9 mouse cellular contexts compared by ENCODE assay signal in the genomic region with DNA sequence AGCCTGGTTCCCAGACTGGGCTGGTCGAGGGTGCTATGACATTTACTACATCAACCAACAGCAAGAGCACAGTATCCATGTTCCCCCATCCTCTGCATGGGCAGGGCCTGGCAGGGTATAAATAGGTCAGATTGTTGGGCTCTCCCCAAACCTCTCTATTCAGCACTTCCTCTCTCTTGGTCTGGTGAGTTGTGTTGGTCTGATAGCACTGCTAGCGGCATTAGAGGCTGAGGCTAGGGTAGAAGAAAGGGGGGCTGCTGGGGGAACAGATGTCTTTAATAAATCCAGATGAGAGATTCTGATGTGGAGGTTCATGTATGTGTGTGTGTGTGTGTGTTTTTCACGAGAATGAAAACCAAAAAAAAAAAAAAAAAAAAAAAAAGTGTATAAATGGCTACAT. TPM values are rescaled to one million over a fixed set of nuclear protein-coding genes. Genes with fewer than 3 reads are reported as not detected.
A peak's percentile ranks its signal among the peaks of the same experiment; 100 is the strongest.
DNase-seq lines count a peak whose midpoint lies in the region; ATAC-seq lines count a peak whose summit lies in the region.
"Had no signal": no experiment of that assay in that cellular context is flagged by ENCODE, and none has a peak within 500 bp of the region (broad histone marks: within the 10 kb centered on the region; RNA-seq: fewer than 3 reads in every experiment).

A gene (plus strand): TSS at position 149 of the 400 bp plus-strand sequence.

- H3K27ac ChIP-seq in kidney, embryonic 14.5 days (ENCODE audit: low read depth, low read length), result peak within 1 kb of the TSS; percentile 55
- H3K27ac ChIP-seq in embryonic facial prominence, embryonic 14.5 days (replicated peaks; ENCODE audit: low read depth, low read length), result peak within 1 kb of the TSS; percentile 82
- no peak within 1 kb of the TSS for H3K27ac ChIP-seq in midbrain, embryonic 10.5 days (replicated peaks)
- H3K27ac ChIP-seq: neural tube, embryonic 13.5 days had no signal

- H3K9me3 ChIP-seq in kidney, embryonic 14.5 days (ENCODE audit: control insufficient read depth, low read length), result no peaks in the 10 kb centered on the region
- no peaks in the 10 kb centered on the region for H3K9me3 ChIP-seq in embryonic facial prominence, embryonic 14.5 days (ENCODE audit: control insufficient read depth, low read length)
- no peaks in the 10 kb centered on the region for H3K9me3 ChIP-seq in midbrain, embryonic 10.5 days (replicated peaks)
- H3K9me3 ChIP-seq: neural tube, embryonic 13.5 days had no signal

- peaks cover 18% of the 10 kb centered on the region; the same call in 1 of the 2 replicates for H3K4me1 ChIP-seq in kidney, embryonic 14.5 days (ENCODE audit: control insufficient read depth, insufficient read depth, low read length)
- peaks cover 37% of the 10 kb centered on the region for H3K4me1 ChIP-seq in embryonic facial prominence, embryonic 14.5 days (ENCODE audit: control insufficient read depth, insufficient read depth, low read length)
- no peaks in the 10 kb centered on the region for H3K4me1 ChIP-seq in midbrain, embryonic 10.5 days

- H3K4me3 ChIP-seq in kidney, embryonic 14.5 days (ENCODE audit: low read length), result no peak within 1 kb of the TSS
- no peak within 1 kb of the TSS for H3K4me3 ChIP-seq in embryonic facial prominence, embryonic 14.5 days (ENCODE audit: low read depth, low read length)
- H3K4me3 ChIP-seq in midbrain, embryonic 10.5 days, result no peak within 1 kb of the TSS
- H3K4me3 ChIP-seq: neural tube, embryonic 13.5 days had no signal

- no peaks in the 10 kb centered on the region for H3K27me3 ChIP-seq in kidney, embryonic 14.5 days (ENCODE audit: control insufficient read depth, insufficient read depth, low read length)
- H3K27me3 ChIP-seq in embryonic facial prominence, embryonic 14.5 days (replicated peaks; ENCODE audit: control insufficient read depth, insufficient read depth, low read length), result no peaks in the 10 kb centered on the region
- no peaks in the 10 kb centered on the region for H3K27me3 ChIP-seq in midbrain, embryonic 10.5 days (ENCODE audit: low read depth, poor library complexity, severe bottlenecking)
- H3K27me3 ChIP-seq: neural tube, embryonic 13.5 days had no signal

- no peak within 1 kb of the TSS for H3K9ac ChIP-seq in kidney, embryonic 14.5 days (ENCODE audit: low read depth, low read length)
- 0 out of 2 replicates have a peak within 1 kb of the TSS, but pooled peaks have one; percentile 3 for H3K9ac ChIP-seq in embryonic facial prominence, embryonic 14.5 days (ENCODE audit: low read depth, low read length)
- H3K9ac ChIP-seq: neural tube, embryonic 13.5 days had no signal

- WGBS in kidney, embryonic 14.5 days, result 61% methylated on average over 3 of the region's 3 CpGs
- WGBS in embryonic facial prominence, embryonic 14.5 days, result 37% methylated on average over 3 of the region's 3 CpGs
- WGBS in midbrain, embryonic 10.5 days, result 63% methylated on average over 3 of the region's 3 CpGs

- H3K36me3 ChIP-seq in kidney, embryonic 14.5 days (ENCODE audit: control insufficient read depth, insufficient read depth, low read length), result no peaks in the 10 kb centered on the region
- H3K36me3 ChIP-seq in embryonic facial prominence, embryonic 14.5 days (ENCODE audit: control insufficient read depth, insufficient read depth, low read length), result no peaks in the 10 kb centered on the region
- no peaks in the 10 kb centered on the region for H3K36me3 ChIP-seq in midbrain, embryonic 10.5 days
- H3K36me3 ChIP-seq: neural tube, embryonic 13.5 days had no signal

- DNase-seq in kidney, postnatal 25 days, result no peak
- peak; percentile 26 for DNase-seq in CD4-positive, CD25-positive, alpha-beta regulatory T cell, adult 2 months (ENCODE audit: low read depth, low spot score)
- DNase-seq in embryonic facial prominence, embryonic 14.5 days (ENCODE audit: low spot score), result peak; percentile 88
- DNase-seq in cerebellum, adult 11 months, result no peak
- DNase-seq in midbrain, embryonic 10.5 days (ENCODE audit: low spot score), result no peak
- no peak for DNase-seq in cerebellum, adult 8-10 months

- no peak for ATAC-seq in kidney, embryonic 14.5 days (ENCODE audit: low FRiP score, low TSS enrichment)
- peak; percentile 34 for ATAC-seq in embryonic facial prominence, embryonic 14.5 days (ENCODE audit: low read depth)
- ATAC-seq in inflammation-experienced regulatory T-cells, adult 6 months, result peak; percentile 50

- no peak within 1 kb of the TSS for H3K4me2 ChIP-seq in kidney, embryonic 14.5 days (replicated peaks; ENCODE audit: low read depth, low read length)
- H3K4me2 ChIP-seq in embryonic facial prominence, embryonic 14.5 days (ENCODE audit: low read depth, low read length), result peak within 1 kb of the TSS; percentile 11; the same call in 1 of the 2 replicates
- H3K4me2 ChIP-seq: neural tube, embryonic 13.5 days had no signal

RNA-seq across cellular contexts. Expression of the gene that starts here (rescaled TPM):
- 2.7 and 3.9 TPM in 2 replicates for polyA plus RNA-seq in kidney, embryonic 14.5 days (2014; fragmentation: Nextera tagmentation; extraction: Ambion mirVana)
- 16.8 and 22.9 TPM in 2 replicates for polyA plus RNA-seq in embryonic facial prominence, embryonic 14.5 days (2014; fragmentation: Nextera tagmentation; extraction: Ambion mirVana)
- 100 to 1,000 TPM in 1 of 3 experiments, 10 to 100 TPM in 2; 65.2 to 589 (median 72.0) TPM for polyA plus RNA-seq in inflammation-experienced regulatory T-cells, adult 6 months (2017; shearing (Covaris generic))
- polyA plus RNA-seq in midbrain, embryonic 10.5 days (2016; fragmentation: Nextera tagmentation; extraction: Ambion mirVana), result 0.35 and 0.81 TPM in 2 replicates
- polyA plus RNA-seq: neural tube, embryonic 13.5 days had no signal

Comparison
In these comparisons a context has a peak if more than half of its experiments do, and no peak if none do; other contexts are left out.
1. DNase-seq: peak in CD4-positive, CD25-positive, alpha-beta regulatory T cell, adult 2 months (single experiment) and embryonic facial prominence, embryonic 14.5 days (single experiment); none in kidney, postnatal 25 days (0 of 2), cerebellum, adult 11 months (single experiment), midbrain, embryonic 10.5 days (single experiment) and cerebellum, adult 8-10 months (single experiment).